ENCODE assay signal across 26 mouse cellular contexts in the genomic region with DNA sequence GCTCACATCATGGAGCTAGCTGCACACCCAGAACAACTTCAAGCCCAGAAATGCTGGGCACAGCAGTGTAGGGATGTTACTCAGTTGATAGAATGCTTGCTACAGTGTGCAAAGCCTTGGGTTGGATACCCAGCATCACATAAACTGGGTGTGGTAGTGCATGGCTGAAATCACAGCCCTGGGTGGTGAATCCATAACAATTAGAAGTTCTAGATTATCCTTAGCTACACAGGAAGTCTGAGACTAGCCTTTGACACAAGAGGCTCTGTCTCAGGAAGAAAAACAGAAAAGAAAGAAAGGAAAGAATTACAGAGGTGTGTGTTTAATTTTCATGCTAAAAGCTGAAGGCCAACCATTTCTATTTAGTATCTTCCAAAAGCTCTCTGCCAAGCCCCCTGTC.
A peak's percentile ranks its signal among the peaks of the same experiment; 100 is the strongest.
DNase-seq lines count a peak whose midpoint lies in the region; ATAC-seq and TF ChIP-seq lines count a peak whose summit lies in the region.
"Had no signal": no experiment of that assay in that cellular context is flagged by ENCODE, and none has a peak within 500 bp of the region (broad histone marks: within the 10 kb centered on the region; RNA-seq: fewer than 3 reads in every experiment).

No protein-coding gene starts in this region.

- peak overlapping the region; percentile 4; the same call in 1 of the 2 replicates for H3K27ac ChIP-seq in heart, adult 2 months
- peak overlapping the region; percentile 65 for H3K27ac ChIP-seq in heart, embryonic 15.5 days
- H3K27ac ChIP-seq in heart, embryonic 10.5 days: no peak overlapping the region; the same call in 1 of the 2 replicates
- H3K27ac ChIP-seq: forebrain, embryonic 12.5 days; hindbrain, embryonic 14.5 days; liver, embryonic 14.5 days; macrophage; midbrain, embryonic 13.5 days had no signal

- no peaks in the 10 kb centered on the region for H3K79me2 ChIP-seq in heart, adult 2 months (replicated peaks; ENCODE audit: control insufficient read depth, insufficient read depth, low read length)

- no peak overlapping the region for H3K4me2 ChIP-seq in heart, embryonic 15.5 days
- H3K4me2 ChIP-seq: forebrain, embryonic 12.5 days; hindbrain, embryonic 14.5 days; midbrain, embryonic 13.5 days had no signal

- no peak for TF ChIP-seq CTCF in heart, adult 2 months (IDR thresholded peaks at IDR 0.05)

- TF ChIP-seq EP300 in heart, adult 2 months (IDR thresholded peaks at IDR 0.05; ENCODE audit: insufficient read depth, low read depth, low read length): no peak

- no peaks in the 10 kb centered on the region for H3K9me3 ChIP-seq in heart, embryonic 15.5 days (replicated peaks)
- no peaks in the 10 kb centered on the region for H3K9me3 ChIP-seq in heart, embryonic 10.5 days
- H3K9me3 ChIP-seq: forebrain, embryonic 12.5 days; midbrain, embryonic 13.5 days had no signal

- no peak overlapping the region for H3K9ac ChIP-seq in heart, adult 2 months (ENCODE audit: low read depth, low read length)
- H3K9ac ChIP-seq in heart, embryonic 15.5 days: no peak overlapping the region
- H3K9ac ChIP-seq: forebrain, embryonic 12.5 days; hindbrain, embryonic 14.5 days; liver, embryonic 14.5 days; midbrain, embryonic 13.5 days had no signal

- DNase-seq in heart, adult 2 months: no peak
- no peak for DNase-seq in heart, postnatal 25 days (ENCODE audit: low spot score)
- no peak for DNase-seq in heart, embryonic 10.5 days (ENCODE audit: low spot score)
- peak; percentile 47 for DNase-seq in ZHBTc4 (ENCODE audit: low read depth, low spot score)
- no peak for DNase-seq in thymus, postnatal 25 days
- DNase-seq in right cerebral cortex, adult 2 months (ENCODE audit: low spot score in 2 of 2): no peak
- DNase-seq: adrenal gland, adult 2 months; adrenal gland, postnatal 36 days; cerebellum, adult 18-20 months; cerebellum, postnatal 10 days; gastrocnemius, postnatal 10 days; kidney, adult 9 months; kidney, postnatal 10 days; liver; lung, adult 2 months; lung, postnatal 10 days; right cerebral cortex, postnatal 14 days had no signal

- ATAC-seq in heart, embryonic 15.5 days (replicated peaks; ENCODE audit: insufficient number of reproducible peaks, insufficient read depth, low FRiP score, low read depth): no peak
- ATAC-seq: activated CD4-positive, CD25-positive, alpha-beta regulatory T cell, adult 4 months; intestine, postnatal 0 days; midbrain, embryonic 13.5 days had no signal

- H3K4me1 ChIP-seq in heart, adult 2 months (ENCODE audit: control insufficient read depth, insufficient read depth, low read length): peaks cover 8% of the 10 kb centered on the region
- H3K4me1 ChIP-seq in heart, embryonic 15.5 days (replicated peaks): peaks cover 40% of the 10 kb centered on the region
- peaks cover 47% of the 10 kb centered on the region for H3K4me1 ChIP-seq in heart, embryonic 10.5 days

- no peak overlapping the region for H3K4me3 ChIP-seq in heart, adult 2 months
- H3K4me3 ChIP-seq in heart, embryonic 15.5 days: no peak overlapping the region
- no peak overlapping the region for H3K4me3 ChIP-seq in heart, embryonic 10.5 days
- H3K4me3 ChIP-seq: erythroblast, embryonic 14.5 days; forebrain, embryonic 12.5 days; midbrain, embryonic 13.5 days had no signal

- intact Hi-C loops in heart, adult 2 months (cut with DNase I): no loop called here
- intact Hi-C loops in heart, postnatal 25 days (cut with DNase I): no loop called here

- TF ChIP-seq POLR2A in heart, adult 2 months (IDR thresholded peaks at IDR 0.05; ENCODE audit: insufficient read depth, low read depth, low read length): no peak

- H3K27me3 ChIP-seq in heart, adult 2 months (ENCODE audit: control insufficient read depth, insufficient read depth, low read length): no peaks in the 10 kb centered on the region
- no peaks in the 10 kb centered on the region for H3K27me3 ChIP-seq in heart, embryonic 15.5 days
- no peaks in the 10 kb centered on the region for H3K27me3 ChIP-seq in heart, embryonic 10.5 days (ENCODE audit: insufficient read depth, poor library complexity, severe bottlenecking)
- H3K27me3 ChIP-seq: forebrain, embryonic 12.5 days; midbrain, embryonic 13.5 days had no signal

- peaks cover 8% of the 10 kb centered on the region for H3K36me3 ChIP-seq in heart, adult 2 months (ENCODE audit: control insufficient read depth, insufficient read depth, low read length)
- no peaks in the 10 kb centered on the region for H3K36me3 ChIP-seq in heart, embryonic 15.5 days
- peaks cover 9% of the 10 kb centered on the region for H3K36me3 ChIP-seq in heart, embryonic 10.5 days
